Mouse (Mus musculus) urinary bladder, postnatal 36 days (tissue): Measurements from ENCODE around the gene Sec22a.

Source experiments
- DNase-seq, 2 experiments: peaks; one replicate each; pipeline ENCODE4 v3.0.0; 2022; ENCODE audit warnings: low spot score in 2 of 2, mixed read lengths in 1 of 2

Gene Sec22a

DNA sequence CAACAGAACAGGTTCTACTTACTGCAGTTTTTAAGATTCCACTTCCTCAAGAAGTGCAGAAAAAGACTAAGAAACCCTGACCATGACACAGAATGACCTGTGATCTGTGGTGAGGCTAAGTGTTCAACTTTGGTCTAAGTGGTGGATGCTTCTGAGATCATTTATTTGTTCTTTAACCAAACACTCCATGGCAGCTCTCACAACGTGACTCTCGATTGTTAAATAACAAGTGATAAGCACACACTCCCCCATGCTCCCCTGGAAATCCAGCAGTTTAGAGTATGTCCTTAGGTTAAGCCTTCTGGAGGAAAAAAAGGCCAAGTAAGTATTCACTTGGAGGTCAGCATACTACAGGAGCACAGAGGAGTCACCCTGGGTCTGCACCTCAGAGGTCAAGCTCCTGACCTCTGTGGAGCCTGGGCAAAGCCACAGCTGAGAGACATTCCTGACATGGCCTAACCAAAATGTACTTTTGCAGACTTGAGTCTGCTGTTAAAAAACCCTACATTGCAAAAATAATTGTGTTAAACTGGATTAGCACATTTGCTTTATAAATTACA lies 53.1 kb downstream of the Sec22a start:
- no peak for DNase-seq

DNA sequence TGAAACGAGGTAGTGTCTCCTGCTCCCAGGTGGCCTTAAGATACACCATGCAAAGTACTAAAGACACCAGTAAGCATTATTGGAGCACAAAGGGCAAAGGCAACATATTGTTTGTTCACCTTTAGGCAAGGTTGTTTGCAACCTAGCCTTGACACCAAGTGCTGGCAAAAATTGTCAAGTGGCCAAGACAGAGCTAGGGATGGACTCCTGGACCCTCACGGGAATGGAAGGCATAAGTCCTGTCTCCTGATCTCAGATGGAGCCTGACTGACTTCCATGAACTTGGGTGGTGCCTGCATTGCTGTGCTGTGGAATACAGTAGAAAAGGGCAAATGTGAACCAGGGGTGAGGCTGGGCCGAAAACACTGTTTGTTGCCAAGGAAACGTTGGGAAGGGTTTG lies 54.1 kb downstream of the Sec22a start:
- DNase-seq, result no peak

DNA sequence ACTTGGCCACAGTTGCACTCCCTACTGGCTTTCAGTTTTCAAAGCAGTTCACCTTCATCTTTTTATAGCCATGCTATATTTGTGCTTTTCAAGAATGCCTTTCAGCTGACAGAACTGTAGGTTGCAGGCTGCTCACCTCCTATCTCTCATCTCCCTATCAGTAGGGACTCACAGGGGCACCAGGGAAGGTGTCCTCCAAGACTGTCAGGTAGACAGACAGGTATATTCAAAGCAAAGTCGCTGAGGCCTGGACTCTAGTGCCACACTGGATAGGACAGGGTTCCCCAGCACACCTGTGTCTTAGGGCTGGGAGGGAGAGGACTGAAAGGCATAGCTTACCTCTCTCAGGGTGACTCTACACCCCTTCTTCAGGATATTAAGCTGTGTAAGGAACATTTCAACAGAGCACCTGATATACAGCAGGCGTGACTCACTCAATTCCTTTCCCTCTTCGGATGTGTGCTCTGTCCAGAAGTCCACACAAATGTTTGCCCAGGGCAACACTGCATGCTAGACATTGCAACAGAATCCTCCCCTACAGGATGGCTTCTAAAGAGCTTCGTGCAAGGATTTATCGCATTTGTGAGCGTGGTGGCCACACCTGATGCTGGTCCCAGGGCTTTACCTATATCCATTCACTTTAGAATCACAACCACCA lies 55.1 kb downstream of the Sec22a start:
- DNase-seq, result no peak

DNA sequence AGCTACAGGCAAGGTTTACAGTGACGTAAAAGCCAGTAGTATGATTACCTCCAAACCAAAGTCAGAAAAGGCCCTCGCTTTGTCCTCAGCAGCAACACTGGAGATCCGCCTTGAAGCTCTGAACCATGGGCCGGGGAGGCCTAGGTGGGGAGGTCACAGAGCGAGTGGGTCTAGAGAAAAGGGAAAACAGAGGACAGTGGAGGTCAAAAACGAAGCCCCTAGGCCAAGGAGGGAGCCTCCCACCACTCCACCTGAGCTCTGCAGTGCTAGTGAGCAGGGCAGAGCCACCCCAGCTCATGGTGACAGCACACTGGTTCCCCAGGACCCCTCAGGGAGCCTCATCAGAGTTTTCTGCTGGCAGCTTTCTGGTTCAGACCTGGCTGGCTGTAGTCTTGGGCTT lies 55.7 kb downstream of the Sec22a start:
- DNase-seq, result no peak

DNA sequence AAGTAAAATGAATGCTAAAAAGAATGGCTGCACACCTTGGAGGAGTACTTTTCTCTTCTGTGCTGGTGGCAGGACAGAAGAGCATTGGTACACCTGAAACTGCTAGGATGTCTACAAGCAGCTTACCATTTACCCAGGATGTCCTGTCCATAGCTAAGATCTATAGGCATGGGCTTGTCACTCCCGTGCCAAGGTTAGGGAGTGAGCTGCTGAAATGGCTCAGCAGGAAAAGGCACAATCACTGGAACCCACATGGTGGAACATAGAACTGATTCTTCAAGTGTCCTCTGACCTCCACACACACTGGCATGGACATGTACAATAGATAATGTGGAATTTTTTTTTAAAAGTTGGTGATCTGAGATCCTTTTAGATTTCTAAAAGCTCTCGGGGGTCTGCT lies 56.4 kb downstream of the Sec22a start:
- no peak for DNase-seq

DNA sequence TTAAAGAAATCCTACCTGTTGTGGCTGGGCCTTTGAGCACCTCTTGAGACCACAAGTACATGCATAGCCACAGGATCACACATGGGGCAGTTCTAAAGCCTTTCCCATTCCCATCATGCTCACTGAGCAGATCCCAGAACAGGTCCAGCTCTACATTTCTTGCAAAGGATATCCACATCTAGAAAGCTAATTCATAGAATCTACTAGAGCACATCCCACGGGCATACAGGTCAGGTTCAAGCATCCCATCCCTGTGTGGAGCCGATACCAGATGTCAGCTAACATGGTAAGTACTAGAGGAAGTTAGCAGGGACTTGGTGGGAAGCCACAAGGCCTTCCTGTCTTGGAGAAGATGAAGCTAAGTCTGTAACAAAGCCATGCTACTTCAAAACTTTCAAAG lies 57.1 kb downstream of the Sec22a start:
- DNase-seq, result no peak

DNA sequence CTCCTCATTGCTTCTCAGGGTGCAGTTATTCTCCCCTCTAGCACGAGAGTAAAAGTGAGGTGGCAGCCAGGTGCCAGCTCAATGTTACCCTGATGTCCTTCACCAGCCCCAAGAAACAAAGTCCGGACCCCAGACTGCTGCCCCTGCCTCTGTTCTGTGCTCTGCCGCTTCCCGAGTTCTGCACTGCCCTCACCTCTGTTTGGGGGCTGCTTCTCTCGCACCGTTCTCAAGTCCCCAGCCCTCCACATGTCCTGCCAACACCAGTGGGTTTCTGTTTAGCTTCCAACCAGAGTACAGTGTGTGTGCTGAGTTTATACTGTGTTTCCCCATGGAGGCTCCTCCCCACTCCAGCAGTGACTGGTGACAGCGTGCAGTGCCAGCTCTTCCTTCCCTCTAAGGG lies 58.5 kb downstream of the Sec22a start:
- no peak for DNase-seq

DNA sequence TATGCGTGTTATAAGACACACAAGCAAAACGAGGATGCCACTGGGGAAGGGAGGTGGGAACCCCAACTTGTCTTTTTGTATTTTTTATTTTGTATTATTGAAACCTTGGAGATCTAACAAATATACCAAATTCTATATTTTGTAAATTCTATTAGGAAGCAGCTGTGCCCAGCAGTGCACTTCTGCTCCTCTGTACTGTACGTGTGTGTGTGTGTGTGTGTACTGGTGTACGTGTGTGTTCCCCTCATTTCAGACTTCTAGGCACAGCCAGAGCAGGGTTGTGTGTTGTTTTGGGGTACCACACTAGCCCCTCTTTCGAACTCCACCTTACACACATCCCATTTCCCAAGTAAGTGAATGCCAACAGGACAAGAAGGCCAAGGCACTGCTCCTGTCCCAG lies 59.3 kb downstream of the Sec22a start:
- DNase-seq, result no peak

DNA sequence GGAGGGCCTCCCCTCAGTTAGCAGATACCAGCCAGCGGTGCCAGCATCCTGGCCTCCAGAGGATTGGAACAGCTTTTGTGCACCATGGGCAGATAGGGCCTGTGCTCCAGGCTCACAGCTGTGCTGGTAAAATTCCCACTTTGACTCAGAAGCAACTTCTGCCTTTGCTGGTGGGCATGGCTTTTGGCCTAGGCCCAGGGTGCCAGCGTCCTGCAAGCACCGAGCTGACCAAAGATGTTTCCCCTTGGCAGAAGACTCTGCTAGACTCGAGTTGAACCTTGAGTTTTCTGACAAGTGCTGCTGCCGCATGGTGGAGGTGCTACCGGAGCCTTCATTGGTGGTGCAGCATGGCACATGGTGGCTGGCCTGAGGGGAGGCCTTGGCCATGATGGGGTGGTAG lies 60.0 kb downstream of the Sec22a start:
- DNase-seq, result no peak

DNA sequence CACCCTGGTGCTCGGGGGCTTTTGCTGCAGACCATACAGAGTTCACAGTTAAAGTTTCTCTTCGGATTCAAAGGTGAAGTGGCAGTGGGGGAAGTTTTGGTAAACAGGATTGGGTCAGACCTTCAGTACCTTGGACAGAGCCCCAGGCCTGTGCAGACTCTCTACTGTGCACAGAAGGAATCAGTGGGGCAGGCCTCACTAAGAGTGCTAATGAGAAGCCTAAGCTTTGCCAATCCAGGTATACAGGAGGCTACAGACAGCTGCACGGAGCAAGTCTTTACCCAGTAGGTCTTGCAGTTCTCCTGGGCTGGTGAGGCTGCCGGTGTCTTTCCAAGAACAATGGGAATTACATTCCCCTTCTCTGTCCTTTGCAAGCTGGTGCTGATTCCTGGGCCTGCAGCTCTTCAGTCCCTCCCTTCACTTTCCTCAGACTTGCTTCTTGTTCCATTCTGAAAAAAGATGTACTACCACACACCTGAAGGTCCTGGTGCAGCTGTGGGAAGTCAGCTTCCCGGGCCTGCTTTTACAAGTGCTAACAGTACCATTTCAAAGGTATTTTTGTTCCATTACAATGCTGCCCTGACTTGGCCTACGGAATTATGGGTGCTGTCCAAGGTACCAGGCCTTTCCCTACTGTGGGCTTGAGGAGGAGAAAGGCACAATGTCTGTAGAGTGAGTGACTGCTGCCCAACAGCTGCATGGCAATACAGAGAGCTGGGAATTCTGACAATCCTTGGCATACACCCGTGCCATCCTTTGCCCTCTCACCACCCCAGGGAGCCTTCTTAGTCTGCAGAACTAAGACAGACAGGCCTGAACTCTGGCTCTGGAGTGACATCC lies 61.1 kb downstream of the Sec22a start:
- no peak for DNase-seq

DNA sequence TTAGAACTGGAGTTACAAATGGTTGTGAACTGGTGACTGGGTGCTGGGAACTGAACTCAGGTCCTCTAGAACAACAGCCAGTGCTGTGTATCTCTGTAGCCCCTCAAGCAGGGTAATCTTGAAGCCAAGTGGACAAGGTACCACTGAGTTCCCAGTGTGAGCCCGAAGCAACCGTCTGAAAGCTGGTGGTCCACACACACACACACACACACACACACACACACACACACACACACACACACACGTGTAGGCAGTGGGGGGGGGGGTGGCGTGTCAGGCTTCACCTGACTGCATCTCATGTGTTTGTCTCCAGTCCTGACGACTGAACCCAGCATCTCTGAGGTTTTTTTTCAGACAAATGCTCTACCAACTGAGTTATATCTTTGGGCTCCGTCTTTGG lies 63.6 kb downstream of the Sec22a start:
- DNase-seq, result no peak

DNA sequence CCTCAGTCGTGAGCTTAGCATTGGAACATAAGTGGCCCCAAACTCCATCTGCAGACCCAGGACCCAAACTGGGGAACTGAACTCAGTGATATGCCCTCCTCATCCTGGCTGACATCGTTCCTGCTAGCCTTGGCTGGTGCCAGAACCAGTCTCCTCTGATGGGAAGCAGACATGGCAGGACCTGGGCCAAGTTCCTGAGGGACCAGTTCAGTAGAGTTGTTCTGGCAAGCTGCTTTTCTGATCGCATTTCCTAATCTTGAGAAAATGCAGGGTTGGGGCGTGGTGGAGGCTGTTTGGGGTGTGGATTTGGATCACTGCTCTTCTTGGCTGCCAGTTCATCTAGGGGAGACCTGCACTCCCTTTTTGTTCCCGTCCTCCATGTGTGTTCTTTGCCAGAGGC lies 65.9 kb downstream of the Sec22a start:
- peak in 1 of 2 experiments; percentile 30 for DNase-seq

DNA sequence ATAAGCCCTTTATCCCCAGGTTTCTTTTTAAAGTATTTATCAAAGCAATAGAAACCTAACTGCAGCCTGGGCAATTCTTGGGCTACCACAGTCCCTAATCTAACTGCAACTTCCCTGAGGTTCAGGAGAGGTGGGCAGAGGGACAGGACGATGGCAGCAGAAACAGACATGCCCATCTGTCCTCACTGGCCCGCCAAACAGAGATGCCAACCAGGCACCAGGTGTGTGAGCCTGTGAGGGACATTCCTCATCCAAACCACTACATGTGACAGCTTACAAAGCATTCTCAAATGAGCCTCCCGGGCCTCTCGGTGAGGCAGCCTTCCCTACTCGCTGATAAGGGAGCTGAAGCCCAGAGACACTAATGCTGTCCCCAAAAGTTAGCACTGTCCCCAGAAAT lies 76.5 kb downstream of the Sec22a start:
- no peak for DNase-seq

DNA sequence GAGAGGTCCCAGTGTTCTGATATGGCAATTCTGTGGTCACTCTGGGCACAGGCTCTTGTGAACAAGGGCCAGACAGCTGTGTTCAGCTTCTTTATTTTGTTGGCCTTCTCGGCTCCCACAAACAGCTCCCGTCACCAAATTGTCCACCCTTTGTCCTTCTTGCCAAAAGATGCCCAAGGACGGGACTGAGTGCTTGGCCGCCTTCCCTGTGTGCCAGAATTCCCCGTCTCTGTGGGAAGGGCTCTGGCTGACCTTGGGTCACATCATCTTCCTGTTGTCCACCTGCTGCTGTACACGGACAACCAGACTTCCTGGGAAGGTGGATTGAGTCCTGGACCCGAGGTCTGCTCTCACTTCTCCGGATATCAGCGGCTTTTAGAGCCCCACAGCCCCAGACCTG lies 77.9 kb downstream of the Sec22a start:
- DNase-seq, result no peak

DNA sequence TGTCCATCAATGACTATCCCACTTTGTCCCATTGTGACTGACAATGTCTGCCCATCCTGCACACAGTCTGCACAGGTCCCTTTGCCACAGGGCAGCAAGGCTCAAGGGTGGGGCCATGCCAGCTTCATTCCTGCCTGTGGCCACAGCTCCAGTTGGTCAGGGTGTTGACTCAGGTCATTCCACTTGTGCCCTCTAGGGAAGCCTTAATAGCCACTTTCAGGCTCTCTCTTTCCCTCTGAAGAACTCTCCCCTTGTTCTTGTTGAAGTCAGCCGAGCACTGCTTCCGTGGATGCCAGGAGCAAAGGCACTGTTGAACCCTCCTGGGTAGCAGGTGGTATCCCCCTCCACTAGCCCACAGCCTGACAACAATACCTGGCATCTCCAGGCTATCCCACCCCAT lies 81.3 kb downstream of the Sec22a start:
- no peak for DNase-seq

DNA sequence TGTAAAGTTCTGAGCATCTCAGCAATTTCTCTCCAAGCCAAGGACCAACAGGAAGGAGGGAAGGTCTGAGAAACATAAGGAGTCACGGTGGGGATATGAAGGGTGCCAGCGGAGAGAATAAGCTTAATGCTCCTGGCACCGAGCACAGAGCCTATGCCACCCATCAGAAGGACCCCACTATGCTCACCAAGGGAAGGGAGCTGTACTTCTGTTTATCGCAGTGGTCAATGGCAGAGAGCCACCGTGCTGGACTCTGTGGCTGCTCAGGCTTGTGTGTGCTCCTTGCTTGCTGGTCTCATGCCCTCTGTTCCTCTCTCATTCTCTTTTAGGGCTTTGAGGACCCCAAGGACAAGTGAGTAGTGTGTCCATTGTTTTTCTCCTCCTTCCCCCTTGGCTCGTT lies 85.6 kb downstream of the Sec22a start:
- DNase-seq, result no peak

DNA sequence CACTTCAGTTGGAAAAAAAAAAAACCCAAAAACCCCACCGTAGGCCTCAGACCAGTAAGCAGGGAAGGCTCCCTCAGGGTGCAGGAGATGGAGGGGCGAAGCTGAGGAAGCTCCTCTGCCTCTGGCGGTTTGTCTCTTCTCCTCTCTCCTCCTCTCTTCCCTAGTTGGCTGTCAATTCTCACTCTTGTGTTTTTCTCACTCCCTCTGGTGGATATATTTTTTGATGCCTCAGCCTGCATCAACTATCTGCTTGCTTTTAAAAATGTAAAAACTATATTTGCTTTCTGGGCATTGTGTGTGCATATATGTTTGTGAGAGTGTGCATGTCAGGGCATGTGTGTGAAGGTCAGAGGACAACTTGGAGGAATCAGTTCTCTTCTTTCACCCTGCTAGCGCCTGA lies 91.3 kb downstream of the Sec22a start:
- DNase-seq, result no peak

DNA sequence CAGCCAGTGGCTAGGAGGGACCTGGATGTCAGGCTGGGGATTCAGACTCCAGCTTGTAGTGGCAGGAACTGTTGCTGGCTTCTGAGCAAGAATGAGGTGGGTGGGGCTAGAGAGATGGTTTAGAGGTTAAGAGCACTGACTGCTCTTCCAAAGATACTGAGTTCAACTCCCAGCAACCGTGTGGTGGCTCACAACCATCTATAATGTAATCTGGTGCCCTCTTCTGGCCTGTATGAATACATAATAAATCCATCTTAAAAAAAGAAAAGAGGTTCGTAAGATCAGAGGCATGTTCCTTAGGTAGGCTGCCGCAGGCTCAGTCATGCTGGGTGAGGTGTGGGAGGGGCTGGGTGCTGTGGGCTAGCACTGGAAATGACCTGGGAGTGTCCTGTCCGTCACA lies 92.1 kb downstream of the Sec22a start:
- no peak for DNase-seq

DNA sequence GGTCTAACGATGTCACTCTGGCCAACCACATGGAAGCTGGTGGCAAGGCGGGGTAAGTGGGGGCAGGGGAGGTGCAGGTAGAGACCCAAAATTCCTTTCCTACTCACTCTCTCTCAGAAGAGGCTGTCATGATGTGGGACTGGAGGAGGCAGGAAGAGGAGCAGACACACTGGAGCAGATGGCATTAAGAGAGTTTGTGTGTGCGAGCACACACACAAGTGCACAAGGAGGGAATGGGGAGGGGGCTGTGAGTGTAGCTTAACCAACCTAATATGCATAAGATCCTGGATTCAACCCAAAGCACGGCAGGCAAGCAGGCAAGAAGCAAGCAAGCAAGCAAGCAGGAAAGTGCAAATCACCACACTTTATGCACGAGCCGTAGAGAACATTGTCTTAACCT lies 92.8 kb downstream of the Sec22a start:
- no peak for DNase-seq

DNA sequence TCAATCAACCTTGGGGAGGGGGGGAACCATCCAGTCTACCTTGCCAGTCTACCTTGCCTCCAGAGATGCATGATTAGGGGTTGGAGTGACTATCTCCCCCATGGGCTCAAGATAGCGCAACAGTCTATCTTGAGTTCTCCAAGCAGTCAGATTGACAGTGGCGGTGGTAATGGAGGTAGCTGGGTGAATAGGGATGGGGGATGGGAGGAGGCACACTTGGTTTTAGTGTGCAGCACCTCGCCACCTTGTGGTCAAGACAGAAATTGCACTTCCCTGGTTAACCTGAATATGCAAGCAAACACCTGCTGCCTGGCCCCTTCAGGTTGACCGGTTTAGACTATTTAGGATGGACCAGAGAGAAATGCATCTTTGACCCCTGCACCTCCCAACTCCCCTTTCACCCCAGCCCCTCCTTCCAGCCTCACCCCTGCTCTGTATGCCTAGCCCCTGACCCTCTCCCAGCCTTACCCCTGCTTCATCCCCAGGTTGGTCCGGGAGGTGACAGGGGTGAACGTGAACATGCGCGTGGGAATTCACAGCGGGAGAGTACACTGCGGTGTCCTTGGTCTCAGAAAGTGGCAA lies 93.3 kb downstream of the Sec22a start:
- DNase-seq, result peak; percentile 56 to 75
